Mouse (Mus musculus): ENCODE results near the gene Olfr211. TPM values are rescaled to one million over a fixed set of nuclear protein-coding genes. Genes with fewer than 3 reads are reported as not detected.
"Not testable (repeated sequence)": the region's sequence is repeated elsewhere in the genome, so short reads cannot be mapped to it uniquely, and the experiment has no call there.

Olfr211 gene
- polyA plus RNA-seq, 1 experiment from 2014 or later: not detected

- 92% methylated on average over 19 of the region's 20 CpGs for WGBS
- not testable (repeated sequence) for H3K9me3 ChIP-seq (replicated peaks); H3K4me3 ChIP-seq; H3K4me1 ChIP-seq; H3K36me3 ChIP-seq; H3K27me3 ChIP-seq (ENCODE audit: low read depth, poor library complexity, severe bottlenecking); H3K27ac ChIP-seq; DNase-seq (ENCODE audit: low spot score)
These were observed 17.6 kb downstream of the Olfr211 start, which contains the start of gene Olfr212 for GRCm38 (mm10) chr6:116506302-116507003. Gene Olfr212 (plus strand): TSS chr6:116506516.

GRCm38 (mm10) chr6:116514832-116515231 is 25.9 kb downstream of the Olfr211 start:
- no peak overlapping the region for H3K4me3 ChIP-seq
- no peaks in the 10 kb centered on the region for H3K27me3 ChIP-seq (ENCODE audit: low read depth, poor library complexity, severe bottlenecking)
- H3K27ac ChIP-seq: no peak overlapping the region
- H3K4me1 ChIP-seq: no peaks in the 10 kb centered on the region
- no peak for DNase-seq (ENCODE audit: low spot score)
- H3K9me3 ChIP-seq (replicated peaks): no peaks in the 10 kb centered on the region
- no peaks in the 10 kb centered on the region for H3K36me3 ChIP-seq

- H3K27me3 ChIP-seq (ENCODE audit: low read depth, poor library complexity, severe bottlenecking): no peaks in the 10 kb centered on the region
- H3K4me3 ChIP-seq: no peak within 1 kb of the TSS
- DNase-seq (ENCODE audit: low spot score): no peak
- no peaks in the 10 kb centered on the region for H3K4me1 ChIP-seq
- WGBS: 80% methylated on average over 1 of the region's 1 CpGs
- no peaks in the 10 kb centered on the region for H3K36me3 ChIP-seq
- H3K27ac ChIP-seq: no peak within 1 kb of the TSS
- H3K9me3 ChIP-seq (replicated peaks): no peaks in the 10 kb centered on the region
These were observed 49.3 kb downstream of the Olfr211 start, which contains the start of gene Olfr213 for GRCm38 (mm10) chr6:116538156-116538555. Gene Olfr213 (plus strand): TSS chr6:116538456.

GRCm38 (mm10) chr6:116542500-116542899 is 53.6 kb downstream of the Olfr211 start:
- 88% methylated on average over 2 of the region's 2 CpGs for WGBS
- H3K36me3 ChIP-seq: no peaks in the 10 kb centered on the region

More at GRCm38 (mm10) chr6:116542500-116542899, 53.6 kb downstream of the Olfr211 start:
- H3K27ac ChIP-seq: no peak overlapping the region
- no peaks in the 10 kb centered on the region for H3K9me3 ChIP-seq (replicated peaks)
- no peaks in the 10 kb centered on the region for H3K27me3 ChIP-seq (ENCODE audit: low read depth, poor library complexity, severe bottlenecking)
- H3K4me3 ChIP-seq: no peak overlapping the region
- no peaks in the 10 kb centered on the region for H3K4me1 ChIP-seq
- DNase-seq (ENCODE audit: low spot score): no peak

Other genes with a start within 250 kb of the Olfr211 start
- gene Zfand4, start 224.9 kb upstream of the Olfr211 start, polyA plus RNA-seq (2016; fragmentation: Nextera tagmentation; extraction: Ambion mirVana): 4.7 and 6.3 TPM in 2 replicates
- gene March8, start 151.1 kb upstream of the Olfr211 start, polyA plus RNA-seq (2016; fragmentation: Nextera tagmentation; extraction: Ambion mirVana): 19.6 and 21.5 TPM in 2 replicates
- gene Alox5, start 27.9 kb upstream of the Olfr211 start, polyA plus RNA-seq (2016; fragmentation: Nextera tagmentation; extraction: Ambion mirVana): 0.84 and 0.86 TPM in 2 replicates
- gene Olfr212, start 17.4 kb downstream of the Olfr211 start, polyA plus RNA-seq (2016; fragmentation: Nextera tagmentation; extraction: Ambion mirVana): not detected in 2 replicates
- gene Olfr213, start 49.4 kb downstream of the Olfr211 start, polyA plus RNA-seq (2016; fragmentation: Nextera tagmentation; extraction: Ambion mirVana): not detected in 2 replicates
- 0.53 and 0.75 TPM in 2 replicates for gene Gm5580, start 62.0 kb downstream of the Olfr211 start, polyA plus RNA-seq (2016; fragmentation: Nextera tagmentation; extraction: Ambion mirVana)
- not detected in 2 replicates for gene Olfr214, start 65.1 kb downstream of the Olfr211 start, polyA plus RNA-seq (2016; fragmentation: Nextera tagmentation; extraction: Ambion mirVana)
- gene Olfr215, start 95.1 kb downstream of the Olfr211 start, polyA plus RNA-seq (2016; fragmentation: Nextera tagmentation; extraction: Ambion mirVana): not detected in 2 replicates
- 235 and 264 TPM in 2 replicates for gene Zfp422, start 139.9 kb downstream of the Olfr211 start, polyA plus RNA-seq (2016; fragmentation: Nextera tagmentation; extraction: Ambion mirVana)
- 34.4 and 34.7 TPM in 2 replicates for gene Depp1, start 161.5 kb downstream of the Olfr211 start, polyA plus RNA-seq (2016; fragmentation: Nextera tagmentation; extraction: Ambion mirVana)
- gene Rassf4, start 184.9 kb downstream of the Olfr211 start, polyA plus RNA-seq (2016; fragmentation: Nextera tagmentation; extraction: Ambion mirVana): 2.7 and 4.2 TPM in 2 replicates
- 0.04 and 0.06 TPM in 2 replicates for gene Tmem72, start 227.8 kb downstream of the Olfr211 start, polyA plus RNA-seq (2016; fragmentation: Nextera tagmentation; extraction: Ambion mirVana)